Comparison of ENCODE assay signal across 18 mouse cellular contexts in the genomic region with DNA sequence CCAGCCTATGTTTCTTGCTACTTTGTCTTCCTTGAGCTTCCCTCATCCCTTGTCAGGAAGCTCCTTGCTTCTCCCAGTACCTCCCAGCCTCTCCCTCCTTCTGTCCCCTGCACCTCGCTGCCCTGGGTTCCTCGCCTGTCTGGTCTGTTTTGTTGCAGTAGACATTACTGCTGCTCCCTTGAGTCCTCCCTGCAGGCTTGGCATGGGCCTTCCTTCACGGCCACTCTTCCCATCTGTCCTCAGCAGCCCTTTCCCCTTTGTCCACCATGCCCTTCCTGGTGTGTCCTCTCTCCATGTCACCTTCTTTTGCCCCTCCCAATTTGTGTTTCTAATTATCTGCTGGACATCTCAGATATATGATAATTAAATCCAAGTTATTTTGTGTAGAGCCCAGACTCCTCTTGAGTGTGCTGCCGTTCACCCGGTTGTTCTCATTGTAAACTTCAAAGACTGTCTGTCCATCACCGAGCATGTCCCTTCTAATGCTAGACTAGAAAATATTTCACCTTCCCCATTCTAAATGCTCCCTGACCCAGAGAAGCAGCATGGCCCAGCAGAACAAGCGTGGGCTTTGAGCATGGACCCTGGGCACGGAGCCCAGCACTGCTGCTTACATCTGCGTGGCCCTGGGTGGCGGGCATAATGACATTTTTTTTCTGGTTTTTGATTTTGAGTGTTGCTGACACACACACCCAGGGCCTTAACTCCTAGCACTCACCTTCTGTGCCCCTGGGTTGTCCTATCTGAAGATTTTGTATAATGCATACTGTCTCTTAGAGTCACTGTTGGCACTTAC.
"Had no signal": no experiment of that assay in that cellular context is flagged by ENCODE, and none has a peak within 500 bp of the region (broad histone marks: within the 10 kb centered on the region; RNA-seq: fewer than 3 reads in every experiment).

No protein-coding gene starts in this region.

- H3K4me3 ChIP-seq: liver, embryonic 13.5 days; midbrain, embryonic 13.5 days; neural tube, embryonic 12.5 days; neural tube, embryonic 15.5 days had no signal

- H3K36me3 ChIP-seq: midbrain, embryonic 13.5 days; neural tube, embryonic 15.5 days had no signal

- H3K4me1 ChIP-seq: midbrain, embryonic 13.5 days; neural tube, embryonic 12.5 days had no signal

- H3K9ac ChIP-seq: liver, embryonic 13.5 days; midbrain, embryonic 13.5 days; neural tube, embryonic 12.5 days; neural tube, embryonic 15.5 days had no signal

- H3K4me2 ChIP-seq: liver, embryonic 13.5 days; midbrain, embryonic 13.5 days; neural tube, embryonic 12.5 days; neural tube, embryonic 15.5 days had no signal

- DNase-seq: kidney, adult 18-20 months; kidney, adult 9 months; kidney, postnatal 14 days; kidney, postnatal 4 days; liver, embryonic 13.5 days; lung, adult 2 months; lung, postnatal 14 days; lung, postnatal 4 days; right cerebral cortex, adult 18-20 months; right cerebral cortex, postnatal 14 days; right cerebral cortex, postnatal 4 days; thymus, adult 2 months; thymus, postnatal 14 days; thymus, postnatal 4 days had no signal

- H3K27ac ChIP-seq: liver, embryonic 13.5 days; midbrain, embryonic 13.5 days; neural tube, embryonic 12.5 days; neural tube, embryonic 15.5 days; stomach, postnatal 0 days had no signal

- H3K27me3 ChIP-seq: liver, embryonic 13.5 days had no signal

- ATAC-seq: midbrain, embryonic 13.5 days had no signal

- H3K9me3 ChIP-seq: liver, embryonic 13.5 days; midbrain, embryonic 13.5 days; neural tube, embryonic 12.5 days; neural tube, embryonic 15.5 days had no signal
